Mouse (Mus musculus) cerebellum, postnatal 36 days (tissue): ENCODE measurements around the gene Gm21627.
"Not testable (repeated sequence)": the region's sequence is repeated elsewhere in the genome, so short reads cannot be mapped to it uniquely, and the experiment has no call there.

Experiments
- DNase-seq, 2 experiments: peaks; one replicate each; pipeline ENCODE4 v3.0.0; 2021 to 2022; ENCODE audit warnings: mixed read lengths in 2 of 2

The Gm21627 gene

GRCm38 (mm10) chrY:63228127-63228526, at the start of gene Gm21627:
Gene Gm21627 (plus strand): TSS chrY:63228427.
- not testable (repeated sequence) for DNase-seq
